Mouse (Mus musculus): ENCODE measurements around the gene Slc38a10. TPM values are rescaled to one million over a fixed set of nuclear protein-coding genes. Genes with fewer than 3 reads are reported as not detected.

The Slc38a10 gene
- total and polyA plus RNA-seq, 3 experiments, result 78.2 to 80.7 TPM; not detected in 1

GRCm38 (mm10) chr11:120158828-120159227 lies 7.7 kb upstream of the Slc38a10 start (continued):
- TF ChIP-seq CHD1 (IDR thresholded peaks at IDR 0.05; ENCODE audit: low read depth, low read length) (no peak), SIN3A (IDR thresholded peaks at IDR 0.05; ENCODE audit: low read length) (peak; percentile 80), MYC (IDR thresholded peaks at IDR 0.05; ENCODE audit: low read depth, low read length) (0 out of 2 replicates have a peak, but pooled peaks have one; percentile 34), NRF1 (IDR thresholded peaks at IDR 0.05; ENCODE audit: insufficient read depth, low read depth, low read length, poor library complexity, severe bottlenecking) (no peak), HCFC1 (IDR thresholded peaks at IDR 0.05; ENCODE audit: low read depth, low read length) (peak; percentile 75), BHLHE40 (IDR thresholded peaks at IDR 0.05; ENCODE audit: borderline replicate concordance, low read depth, low read length) (no peak), RAD21 (IDR thresholded peaks at IDR 0.05; ENCODE audit: low read depth, low read length) (no peak), MXI1 (IDR thresholded peaks at IDR 0.05; ENCODE audit: low read depth, low read length) (0 out of 2 replicates have a peak, but pooled peaks have one; percentile 22), JUND (IDR thresholded peaks at IDR 0.05; ENCODE audit: low read depth, low read length) (0 out of 2 replicates have a peak, but pooled peaks have one; percentile 34), ETS1 (IDR thresholded peaks at IDR 0.05; ENCODE audit: low read depth, low read length) (peak; percentile 79), ELF1 (IDR thresholded peaks at IDR 0.05; ENCODE audit: low read depth, low read length) (peak; percentile 58; the same call in 1 of the 2 replicates), ZNF384 (IDR thresholded peaks at IDR 0.05; ENCODE audit: low read depth, low read length) (no peak), TCF12 (IDR thresholded peaks at IDR 0.05; ENCODE audit: low read depth, low read length) (peak; percentile 73), ZKSCAN1 (IDR thresholded peaks at IDR 0.05; ENCODE audit: low read depth, low read length) (no peak), KAT2A (conservative IDR thresholded peaks at IDR 0.05; ENCODE audit: low read depth, low read length) (no peak), MEF2A (IDR thresholded peaks at IDR 0.05; ENCODE audit: extremely low read depth, insufficient replicate concordance, low read depth, low read length, poor library complexity, severe bottlenecking) (no peak), CHD2 (IDR thresholded peaks at IDR 0.05; ENCODE audit: low read length) (peak; percentile 56), MAX (IDR thresholded peaks at IDR 0.05; ENCODE audit: low read length) (peak; percentile 32; the same call in 1 of the 2 replicates), CTCF (IDR thresholded peaks at IDR 0.05 in 2 of 3, conservative IDR thresholded peaks at IDR 0.05 in 1 of 3; ENCODE audit: control insufficient read depth in 1 of 3, insufficient read depth in 1 of 3, low read depth in 2 of 3, low read length in 3 of 3, poor library complexity in 1 of 3, severe bottlenecking in 1 of 3) (no peak), POLR2AphosphoS2 (IDR thresholded peaks at IDR 0.05; ENCODE audit: low read length) (peak; percentile 78), NELFE (IDR thresholded peaks at IDR 0.05; ENCODE audit: low read depth, low read length) (peak; percentile 83), GABPA (IDR thresholded peaks at IDR 0.05; ENCODE audit: low read depth, low read length) (no peak), UBTF (IDR thresholded peaks at IDR 0.05; ENCODE audit: borderline replicate concordance, insufficient read depth, low read depth, low read length) (no peak), TBP (IDR thresholded peaks at IDR 0.05; ENCODE audit: low read depth, low read length) (peak; percentile 68)

All from MEL (cell line).